Mouse (Mus musculus): ENCODE measurements around the gene Cacna1s.

GRCm38 (mm10) chr1:136139990-136140640 is 87.6 kb downstream of the Cacna1s start:
- no peak for TF ChIP-seq POLR2A (IDR thresholded peaks at IDR 0.05; ENCODE audit: borderline replicate concordance, extremely low read depth, insufficient read depth, insufficient read length, poor library complexity, severe bottlenecking)
- TF ChIP-seq CTCF (IDR thresholded peaks at IDR 0.05; ENCODE audit: borderline replicate concordance, extremely low read depth, insufficient read depth, insufficient read length): no peak

Data from brain, embryonic 14.5 days (tissue).